Mouse (Mus musculus) olfactory bulb, adult 2 months (tissue): ENCODE data around the gene Nt5c2. TPM values are rescaled to one million over a fixed set of nuclear protein-coding genes. Genes with fewer than 3 reads are reported as not detected.

ENCODE experiments used
- H3K27ac ChIP-seq: fragments of 200-500 bp; 2 replicates; pipeline ENCODE4 v1.5.1; 2012; ENCODE audit warnings: low read depth, low read length; ENCODE audit not compliant: insufficient read depth
- H3K4me1 ChIP-seq: fragments of 200-500 bp; 2 replicates; pipeline ENCODE4 v1.6.1; 2012; ENCODE audit warnings: low read length; ENCODE audit not compliant: control insufficient read depth, insufficient read depth
- H3K4me3 ChIP-seq: fragments of 200-500 bp; 2 replicates; pipeline ENCODE4 v1.5.1; 2012; ENCODE audit warnings: mild to moderate bottlenecking, low read depth, low read length, moderate library complexity; ENCODE audit not compliant: insufficient read depth
- CTCF ChIP-seq: fragments of 200-500 bp; IDR thresholded peaks from 2 replicates; pipeline ENCODE4 v1.5.1; 2012; ENCODE audit warnings: low read depth, mild to moderate bottlenecking, low read length, moderate library complexity; ENCODE audit not compliant: insufficient read depth
- POLR2A ChIP-seq: fragments of 200-500 bp; IDR thresholded peaks from 2 replicates; pipeline ENCODE4 v1.6.1; 2012; ENCODE audit warnings: mild to moderate bottlenecking, low read depth, low read length, moderate library complexity; ENCODE audit not compliant: insufficient read depth
- WGBS: fragments of 180-500 bp; shearing (Covaris S2); methylation state at CpG from one replicate; pipeline ENCODE4 v1.1.7; 2018; 5-methylcytosine and 5-hydroxymethylcytosine counted together
- polyA plus RNA-seq: library from polyadenylated mRNA; stranded (reverse); fragments of >200 nt; gene quantifications from 2 replicates; pipeline ENCODE4 v1.2.4, GENCODE M21; 2012; ENCODE audit warnings: low replicate concordance; ENCODE audit not compliant: missing spikeins, insufficient read depth, insufficient read length

The Nt5c2 gene
- not detected in 2 replicates for polyA plus RNA-seq

DNA sequence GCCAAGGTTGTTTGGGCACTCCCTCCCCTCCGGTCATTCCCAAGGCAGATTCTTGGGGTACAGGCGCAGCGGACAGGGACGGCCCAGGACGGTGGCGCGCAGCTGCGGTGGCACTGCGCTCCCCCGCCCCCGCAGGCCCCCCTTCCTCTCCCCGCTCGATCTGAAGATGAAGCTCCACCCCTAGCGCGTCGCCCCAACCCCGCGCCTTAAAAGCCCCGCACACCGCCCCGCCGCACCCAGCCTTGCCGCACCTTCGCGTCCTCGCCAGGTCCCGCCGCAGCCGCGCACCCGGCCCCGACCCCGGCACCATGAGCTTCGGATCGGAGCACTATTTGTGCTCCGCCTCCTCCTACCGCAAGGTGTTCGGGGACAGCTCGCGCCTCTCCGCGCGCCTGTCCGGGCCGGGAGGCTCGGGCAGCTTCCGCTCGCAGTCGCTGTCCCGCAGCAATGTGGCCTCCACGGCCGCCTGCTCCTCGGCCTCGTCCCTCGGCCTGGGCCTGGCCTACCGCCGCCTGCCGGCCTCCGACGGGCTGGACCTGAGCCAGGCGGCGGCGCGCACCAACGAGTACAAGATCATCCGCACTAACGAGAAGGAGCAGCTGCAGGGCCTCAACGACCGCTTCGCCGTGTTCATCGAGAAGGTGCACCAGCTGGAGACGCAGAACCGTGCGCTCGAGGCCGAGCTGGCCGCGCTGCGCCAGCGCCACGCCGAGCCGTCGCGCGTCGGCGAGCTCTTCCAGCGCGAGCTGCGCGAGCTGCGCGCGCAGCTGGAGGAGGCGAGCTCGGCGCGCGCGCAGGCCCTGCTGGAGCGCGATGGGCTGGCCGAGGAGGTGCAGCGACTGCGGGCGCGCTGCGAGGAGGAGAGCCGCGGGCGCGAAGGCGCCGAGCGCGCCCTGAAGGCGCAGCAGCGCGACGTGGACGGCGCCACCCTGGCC is at the start of gene Nt5c2, which contains the start of gene Ina:
Nt5c2 (minus strand) TSS at position 707 of the 935 bp plus-strand sequence.
Ina (plus strand) TSS at position 252 of the 935 bp plus-strand sequence.
- WGBS = under 1% methylated on average over 117 of the region's 124 CpGs
- TF ChIP-seq POLR2A = peak; percentile 79
- TF ChIP-seq CTCF = no peak
- peaks cover 23% of the 10 kb centered on the region for H3K4me1 ChIP-seq
- H3K27ac ChIP-seq = peak within 1 kb of the TSS; percentile 97
- H3K4me3 ChIP-seq = peak within 1 kb of the TSS; percentile 57

DNA sequence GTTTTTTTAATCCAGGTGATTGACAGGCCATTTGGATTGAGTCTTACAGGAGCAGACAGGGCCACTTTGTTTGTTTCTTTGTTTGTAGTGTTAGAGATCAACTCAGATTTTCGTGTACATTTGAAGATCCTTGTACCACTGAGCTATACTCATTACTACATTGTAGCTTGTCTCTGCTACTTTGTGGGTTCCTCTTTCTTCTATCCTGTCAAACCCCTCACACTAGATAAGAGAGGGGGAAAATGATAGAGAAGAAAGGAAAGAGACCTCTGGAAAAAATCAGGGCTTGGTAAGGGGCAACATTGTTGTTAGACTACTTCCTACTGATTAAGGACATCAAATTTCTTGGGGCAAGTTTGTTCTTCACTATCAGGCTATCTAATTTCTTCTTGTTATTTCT is 42.7 kb upstream of the Nt5c2 start:
- WGBS = 57% methylated on average over 1 of the region's 1 CpGs
- H3K4me3 ChIP-seq = no peak overlapping the region
- TF ChIP-seq POLR2A = no peak

GRCm38 (mm10) chr19:47053471-47053870 is 38.5 kb upstream of the Nt5c2 start:
- Histone ChIP-seq H3K4me1 (peaks cover 6% of the 10 kb centered on the region), H3K4me3 (no peak overlapping the region), H3K27ac (no peak overlapping the region)
- WGBS = 88% methylated on average over 4 of the region's 4 CpGs
- TF ChIP-seq POLR2A (no peak), CTCF (no peak)

More for the DNA sequence above, 42.7 kb upstream of the Nt5c2 start:
- H3K27ac ChIP-seq = no peak overlapping the region
- no peaks in the 10 kb centered on the region for H3K4me1 ChIP-seq

GRCm38 (mm10) chr19:47052927-47053326 is 38.0 kb upstream of the Nt5c2 start:
- peaks cover 6% of the 10 kb centered on the region for H3K4me1 ChIP-seq
- 79% methylated on average over 4 of the region's 4 CpGs for WGBS
- H3K4me3 ChIP-seq = no peak overlapping the region
- H3K27ac ChIP-seq = no peak overlapping the region
- TF ChIP-seq POLR2A = no peak
- TF ChIP-seq CTCF = no peak

GRCm38 (mm10) chr19:47050271-47051032 is 35.5 kb upstream of the Nt5c2 start, which contains the start of gene Pcgf6:
Gene Pcgf6 (minus strand): TSS chr19:47050906.
- TF ChIP-seq CTCF (peak; percentile 28; the same call in 1 of the 2 replicates), POLR2A (0 out of 2 replicates have a peak, but pooled peaks have one; percentile 27)
- peaks cover 6% of the 10 kb centered on the region for H3K4me1 ChIP-seq
- peak within 1 kb of the TSS; percentile 81 for H3K27ac ChIP-seq
- under 1% methylated on average over 74 of the region's 75 CpGs for WGBS
- peak within 1 kb of the TSS; percentile 99 for H3K4me3 ChIP-seq

- H3K4me3 ChIP-seq = peak overlapping the region; percentile 99
- TF ChIP-seq POLR2A (no peak), CTCF (no peak)
- no peak overlapping the region for H3K27ac ChIP-seq
- H3K4me1 ChIP-seq = peaks cover 6% of the 10 kb centered on the region
- 4% methylated on average over 7 of the region's 7 CpGs for WGBS
Measured at GRCm38 (mm10) chr19:47049840-47050239, 34.9 kb upstream of the Nt5c2 start.

DNA sequence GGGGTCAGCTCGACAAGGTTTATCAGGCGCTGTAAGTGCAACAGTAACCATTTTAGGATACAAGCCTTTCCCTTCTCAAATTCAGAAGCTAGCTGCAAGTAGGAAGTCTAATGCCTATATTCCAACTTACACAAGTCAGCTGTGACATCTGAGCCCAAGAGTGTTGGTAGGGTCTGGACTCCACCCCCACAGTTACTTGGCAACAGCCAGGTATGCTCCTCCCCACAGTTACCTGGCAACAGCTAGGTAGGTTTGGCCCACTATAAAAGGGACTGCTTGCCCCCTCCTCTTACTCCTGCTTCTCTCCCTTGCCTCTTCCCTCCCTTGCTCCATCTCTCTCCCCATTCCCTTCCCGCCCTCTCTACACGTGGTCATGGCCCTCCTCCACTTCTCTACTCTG is 34.1 kb upstream of the Nt5c2 start:
- H3K27ac ChIP-seq = no peak overlapping the region
- TF ChIP-seq POLR2A = no peak
- no peak for TF ChIP-seq CTCF
- H3K4me3 ChIP-seq = no peak overlapping the region
- H3K4me1 ChIP-seq = peaks cover 6% of the 10 kb centered on the region
- 61% methylated on average over 4 of the region's 4 CpGs for WGBS

DNA sequence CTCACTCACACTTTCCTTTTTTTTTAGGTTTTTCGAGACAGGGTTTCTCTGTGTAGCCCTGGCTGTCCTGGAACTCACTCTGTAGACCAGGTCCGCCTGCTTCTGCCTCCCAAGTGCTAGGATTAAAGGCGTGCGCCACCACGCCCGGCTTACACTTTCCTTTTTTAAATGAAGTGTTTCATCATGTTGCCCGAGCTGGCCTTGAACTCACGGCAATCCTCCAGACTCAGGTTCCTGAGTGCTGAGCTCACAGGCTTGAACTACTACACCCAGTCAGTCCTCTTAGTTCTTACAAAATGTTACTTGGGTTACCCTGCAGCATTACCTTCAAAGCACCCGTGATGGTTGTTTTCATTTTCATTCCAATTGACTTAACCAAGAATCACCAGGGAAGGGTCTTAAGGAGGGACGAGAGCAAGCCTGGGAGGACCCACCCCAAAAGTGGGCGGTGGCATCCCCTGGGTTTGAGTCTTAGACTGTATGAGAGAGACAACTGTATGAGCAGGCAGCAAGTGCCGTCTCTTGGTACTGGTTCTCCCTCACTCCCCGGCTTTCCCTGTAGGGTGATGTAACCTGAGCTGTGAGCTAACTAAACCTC is 32.4 kb upstream of the Nt5c2 start:
- no peak overlapping the region for H3K27ac ChIP-seq
- H3K4me1 ChIP-seq = peaks cover 6% of the 10 kb centered on the region
- no peak overlapping the region for H3K4me3 ChIP-seq
- 91% methylated on average over 13 of the region's 13 CpGs for whole genome bisulfite sequencing
- TF ChIP-seq CTCF = no peak
- no peak for TF ChIP-seq POLR2A

DNA sequence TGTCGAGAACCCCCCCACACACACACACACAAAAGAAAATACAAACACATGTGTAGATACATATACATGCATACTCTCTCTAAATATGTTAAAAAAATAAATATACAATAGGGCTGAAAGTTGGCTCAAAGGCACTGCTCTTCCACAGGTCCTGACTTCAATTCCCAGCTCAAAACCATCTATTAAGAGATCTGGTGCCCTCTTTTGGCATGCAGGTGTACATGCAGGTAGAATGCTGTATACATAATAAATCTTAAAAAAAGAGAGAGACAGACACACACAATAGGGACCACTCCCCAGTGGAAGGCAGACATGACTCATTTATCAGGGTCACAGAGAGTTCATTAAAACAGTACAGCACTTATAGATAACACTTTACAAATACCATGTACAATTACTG is 31.4 kb upstream of the Nt5c2 start:
- WGBS = 80% methylated on average over 1 of the region's 1 CpGs
- peaks cover 6% of the 10 kb centered on the region for H3K4me1 ChIP-seq
- no peak overlapping the region for H3K27ac ChIP-seq
- H3K4me3 ChIP-seq = no peak overlapping the region
- TF ChIP-seq POLR2A (no peak), CTCF (no peak)
